Comparison of ENCODE assay signal across 7 mouse cellular contexts in genomic region chr1:183296465-183296864, GRCm38 (mm10). TPM values are rescaled to one million over a fixed set of nuclear protein-coding genes. Genes with fewer than 3 reads are reported as not detected.
DNase-seq lines count a peak whose midpoint lies in the region; ATAC-seq and TF ChIP-seq lines count a peak whose summit lies in the region.

Gene Aida, plus strand, starts transcription at chr1:183296590.

- no peaks in the 10 kb centered on the region for H3K27me3 ChIP-seq in G1E (ENCODE audit: insufficient read depth, low read length)
- no peaks in the 10 kb centered on the region for H3K27me3 ChIP-seq in forebrain, embryonic 14.5 days (replicated peaks; ENCODE audit: control insufficient read depth, insufficient read depth, low read length)

- H3K4me3 ChIP-seq in G1E (ENCODE audit: low read depth, low read length): peak within 1 kb of the TSS; percentile 74
- peak within 1 kb of the TSS; percentile 45 for H3K4me3 ChIP-seq in forebrain, embryonic 14.5 days (ENCODE audit: low read depth, low read length)

- peak within 1 kb of the TSS; percentile 62 for H3K9ac ChIP-seq in forebrain, embryonic 14.5 days (ENCODE audit: low read length)

- WGBS in forebrain, embryonic 14.5 days: under 1% methylated on average over 26 of the region's 26 CpGs

- no peak for TF ChIP-seq CTCF in G1E (IDR thresholded peaks at IDR 0.05; ENCODE audit: low read depth, low read length)

- ATAC-seq in G1E (ENCODE audit: extremely low read depth, insufficient number of reproducible peaks, low FRiP score, poor library complexity, severe bottlenecking): peak; percentile 5; the same call in 1 of the 2 replicates
- peak; percentile 24 for ATAC-seq in forebrain, embryonic 14.5 days
- ATAC-seq in hematopoietic stem cell, adult 5-6 weeks (replicated peaks in 1 of 2; ENCODE audit: insufficient read depth in 1 of 2, low FRiP score in 2 of 2, low TSS enrichment in 1 of 2, low read depth in 1 of 2, poor library complexity in 2 of 2, severe bottlenecking in 2 of 2): peak in 1 of 2 experiments; percentile 25; a peak in 1 of 4 replicates

- peak within 1 kb of the TSS; percentile 55 for H3K4me2 ChIP-seq in forebrain, embryonic 14.5 days (ENCODE audit: low read length)

- peaks cover 28% of the 10 kb centered on the region for H3K36me3 ChIP-seq in G1E (replicated peaks)
- peaks cover 25% of the 10 kb centered on the region for H3K36me3 ChIP-seq in forebrain, embryonic 14.5 days (ENCODE audit: control insufficient read depth, insufficient read depth, low read length)

- DNase-seq in G1E (ENCODE audit: low spot score): peak; percentile 67
- peak in 1 of 2 experiments; percentile 22 for DNase-seq in adrenal gland, postnatal 4 days (ENCODE audit: low spot score in 2 of 2)
- DNase-seq in forebrain, embryonic 14.5 days (ENCODE audit: low spot score): peak; percentile 30
- peak in 1 of 2 experiments; percentile 41 for DNase-seq in left cerebral cortex, adult 8-10 months (ENCODE audit: low spot score in 2 of 2)
- peak; percentile 38 for DNase-seq in lung, postnatal 36 days
- DNase-seq in spleen, postnatal 14 days (ENCODE audit: low spot score in 2 of 2): peak; percentile 23 to 47

- peaks cover 8% of the 10 kb centered on the region; the same call in 1 of the 2 replicates for H3K4me1 ChIP-seq in G1E (ENCODE audit: insufficient read depth, low read depth, low read length)
- no peaks in the 10 kb centered on the region for H3K4me1 ChIP-seq in forebrain, embryonic 14.5 days (ENCODE audit: control insufficient read depth, insufficient read depth, low read length)

- no peaks in the 10 kb centered on the region for H3K9me3 ChIP-seq in G1E (replicated peaks)
- H3K9me3 ChIP-seq in forebrain, embryonic 14.5 days (replicated peaks; ENCODE audit: control insufficient read depth, low read length): no peaks in the 10 kb centered on the region

- H3K27ac ChIP-seq in forebrain, embryonic 14.5 days (ENCODE audit: low read depth, low read length): peak within 1 kb of the TSS; percentile 55; the same call in 1 of the 2 replicates

RNA-seq across cellular contexts. Expression of gene Aida, which starts in this region (rescaled TPM):
- total RNA-seq in G1E (2014; fragmentation: Nextera tagmentation): 29.0 and 53.4 TPM in 2 replicates
- 42.8 and 48.2 TPM in 2 replicates for total RNA-seq in G1E (2017)
- polyA plus RNA-seq in G1E (2012): 14.3 and 16.9 TPM in 2 replicates
- total RNA-seq in adrenal gland, postnatal 4 days (2021): 10 to 100 TPM; 56.9 to 57.2 TPM
- polyA plus RNA-seq in forebrain, embryonic 14.5 days (2014; fragmentation: Nextera tagmentation; extraction: Ambion mirVana): 37.0 and 40.0 TPM in 2 replicates
- 60.1 and 85.3 TPM in 2 replicates for total RNA-seq in hematopoietic stem cell, adult 5-6 weeks (2017)
- 10 to 100 TPM; 53.4 to 57.2 (median 55.8) TPM for total RNA-seq in left cerebral cortex, adult 8-10 months (2022)
